Mouse (Mus musculus) right cerebral cortex, adult 18-20 months (tissue): ENCODE measurements around the gene Tmtc2.
A peak's percentile ranks its signal among the peaks of the same experiment; 100 is the strongest.

Experiments used
- DNase-seq: peaks from one replicate; pipeline ENCODE4 v3.0.0; 2022; ENCODE audit warnings: mixed read lengths

The Tmtc2 gene

GRCm38 (mm10) chr10:105573908-105574694, at the start of gene Tmtc2:
Gene Tmtc2 (minus strand): TSS chr10:105574451.
- DNase-seq, result peak; percentile 91

- peak; percentile 6 for DNase-seq
These were observed 37.9 kb upstream of the Tmtc2 start for GRCm38 (mm10) chr10:105612117-105612516.

GRCm38 (mm10) chr10:105598826-105599225, 24.6 kb upstream of the Tmtc2 start:
- DNase-seq, result no peak

- no peak for DNase-seq
These were observed 23.0 kb upstream of the Tmtc2 start for GRCm38 (mm10) chr10:105597226-105597625.

- no peak for DNase-seq
These were observed 21.3 kb upstream of the Tmtc2 start for GRCm38 (mm10) chr10:105595480-105596102.

GRCm38 (mm10) chr10:105588141-105588540, 13.9 kb upstream of the Tmtc2 start:
- no peak for DNase-seq

GRCm38 (mm10) chr10:105579318-105579717, 5.1 kb upstream of the Tmtc2 start:
- DNase-seq, result no peak

GRCm38 (mm10) chr10:105578291-105578845, 4.1 kb upstream of the Tmtc2 start:
- peak; percentile 37 for DNase-seq

GRCm38 (mm10) chr10:105574695-105575660, 727 bp upstream of the Tmtc2 start:
- peak; percentile 94 for DNase-seq

- DNase-seq, result peak; percentile 33
These were observed 844 bp downstream of the Tmtc2 start for GRCm38 (mm10) chr10:105573306-105573907.

GRCm38 (mm10) chr10:105572829-105573228, 1.4 kb downstream of the Tmtc2 start:
- no peak for DNase-seq

GRCm38 (mm10) chr10:105572301-105572700, 1.9 kb downstream of the Tmtc2 start:
- no peak for DNase-seq

- peak; percentile 15 for DNase-seq
These were observed 2.4 kb downstream of the Tmtc2 start for GRCm38 (mm10) chr10:105571831-105572230.

GRCm38 (mm10) chr10:105571019-105571418, 3.2 kb downstream of the Tmtc2 start:
- DNase-seq, result no peak

GRCm38 (mm10) chr10:105569573-105569972, 4.7 kb downstream of the Tmtc2 start:
- no peak for DNase-seq

GRCm38 (mm10) chr10:105567825-105568531, 6.3 kb downstream of the Tmtc2 start:
- no peak for DNase-seq

- DNase-seq, result no peak
These were observed 12.7 kb downstream of the Tmtc2 start for GRCm38 (mm10) chr10:105561548-105561947.

GRCm38 (mm10) chr10:105557581-105557980, 16.7 kb downstream of the Tmtc2 start:
- no peak for DNase-seq

- DNase-seq, result no peak
These were observed 17.2 kb downstream of the Tmtc2 start for GRCm38 (mm10) chr10:105556890-105557572.

- no peak for DNase-seq
These were observed 20.1 kb downstream of the Tmtc2 start for GRCm38 (mm10) chr10:105554153-105554552.

GRCm38 (mm10) chr10:105548040-105548439, 26.2 kb downstream of the Tmtc2 start:
- no peak for DNase-seq
